In genomic region chr1:81266441-81266840, GRCm38 (mm10) we compare ENCODE assay signal across 19 mouse cellular contexts.
DNase-seq lines count a peak whose midpoint lies in the region; ATAC-seq and TF ChIP-seq lines count a peak whose summit lies in the region.
"Had no signal": no experiment of that assay in that cellular context is flagged by ENCODE, and none has a peak within 500 bp of the region (broad histone marks: within the 10 kb centered on the region; RNA-seq: fewer than 3 reads in every experiment).

No protein-coding gene starts in this region.

- no peak overlapping the region for H3K27ac ChIP-seq in forebrain, embryonic 14.5 days (ENCODE audit: low read depth, low read length)
- H3K27ac ChIP-seq in forebrain, embryonic 11.5 days (ENCODE audit: low read depth, low read length): no peak overlapping the region
- no peak overlapping the region for H3K27ac ChIP-seq in midbrain, embryonic 13.5 days
- H3K27ac ChIP-seq in midbrain, embryonic 14.5 days (replicated peaks; ENCODE audit: low read depth, low read length): no peak overlapping the region
- H3K27ac ChIP-seq in forebrain, embryonic 15.5 days (replicated peaks): no peak overlapping the region
- 0 out of 2 replicates have a peak overlapping the region, but pooled peaks have one; percentile 44 for H3K27ac ChIP-seq in olfactory bulb, adult 2 months (ENCODE audit: insufficient read depth, low read depth, low read length)
- H3K27ac ChIP-seq: embryonic facial prominence, embryonic 13.5 days; hindbrain, embryonic 15.5 days had no signal

- 40% methylated on average over 3 of the region's 3 CpGs for WGBS in forebrain, embryonic 14.5 days
- WGBS in forebrain, embryonic 11.5 days: 62% methylated on average over 3 of the region's 3 CpGs
- WGBS in midbrain, embryonic 13.5 days: 52% methylated on average over 3 of the region's 3 CpGs
- WGBS in midbrain, embryonic 14.5 days: 48% methylated on average over 3 of the region's 3 CpGs
- WGBS in forebrain, embryonic 15.5 days: 43% methylated on average over 3 of the region's 3 CpGs
- WGBS in olfactory bulb, adult 2 months: 30% methylated on average over 3 of the region's 3 CpGs

- ATAC-seq in forebrain, embryonic 14.5 days: peak; percentile 37; the same call in 1 of the 2 replicates
- ATAC-seq in forebrain, embryonic 11.5 days (replicated peaks; ENCODE audit: low FRiP score): no peak
- 0 out of 2 replicates have a peak, but pooled peaks have one; percentile 27 for ATAC-seq in midbrain, embryonic 13.5 days
- no peak for ATAC-seq in midbrain, embryonic 14.5 days (ENCODE audit: low FRiP score, low TSS enrichment)
- ATAC-seq in forebrain, embryonic 15.5 days (replicated peaks): 0 out of 2 replicates have a peak, but pooled peaks have one; percentile 46
- ATAC-seq: activated CD4-positive, CD25-positive, alpha-beta regulatory T cell, adult 4 months; inflammation-experienced regulatory T-cells, adult 6 months; intestine, postnatal 0 days had no signal

- H3K4me3 ChIP-seq in forebrain, embryonic 14.5 days (ENCODE audit: low read depth, low read length): no peak overlapping the region
- H3K4me3 ChIP-seq in forebrain, embryonic 11.5 days (ENCODE audit: low read depth, low read length): no peak overlapping the region
- no peak overlapping the region for H3K4me3 ChIP-seq in midbrain, embryonic 13.5 days (replicated peaks)
- no peak overlapping the region for H3K4me3 ChIP-seq in midbrain, embryonic 14.5 days (replicated peaks; ENCODE audit: low read depth, low read length)
- no peak overlapping the region for H3K4me3 ChIP-seq in forebrain, embryonic 15.5 days
- H3K4me3 ChIP-seq in olfactory bulb, adult 2 months (ENCODE audit: insufficient read depth, low read depth, low read length): no peak overlapping the region
- H3K4me3 ChIP-seq: embryonic facial prominence, embryonic 13.5 days; heart, embryonic 12.5 days; hindbrain, embryonic 15.5 days had no signal

- no peak overlapping the region for H3K4me2 ChIP-seq in forebrain, embryonic 14.5 days (ENCODE audit: low read length)
- no peak overlapping the region for H3K4me2 ChIP-seq in forebrain, embryonic 11.5 days (ENCODE audit: low read depth, low read length, severe bottlenecking)
- no peak overlapping the region for H3K4me2 ChIP-seq in midbrain, embryonic 13.5 days (replicated peaks)
- no peak overlapping the region for H3K4me2 ChIP-seq in midbrain, embryonic 14.5 days (ENCODE audit: low read length)
- no peak overlapping the region for H3K4me2 ChIP-seq in forebrain, embryonic 15.5 days (replicated peaks)
- H3K4me2 ChIP-seq: embryonic facial prominence, embryonic 13.5 days; heart, embryonic 12.5 days; hindbrain, embryonic 15.5 days had no signal

- no peak overlapping the region for H3K9ac ChIP-seq in forebrain, embryonic 14.5 days (ENCODE audit: low read length)
- no peak overlapping the region for H3K9ac ChIP-seq in forebrain, embryonic 11.5 days (ENCODE audit: low read length)
- H3K9ac ChIP-seq in midbrain, embryonic 13.5 days (replicated peaks): no peak overlapping the region
- H3K9ac ChIP-seq in midbrain, embryonic 14.5 days (replicated peaks; ENCODE audit: low read length): no peak overlapping the region
- H3K9ac ChIP-seq in forebrain, embryonic 15.5 days (replicated peaks): no peak overlapping the region
- H3K9ac ChIP-seq: embryonic facial prominence, embryonic 13.5 days; heart, embryonic 12.5 days; hindbrain, embryonic 15.5 days had no signal

- TF ChIP-seq POLR2A in olfactory bulb, adult 2 months (IDR thresholded peaks at IDR 0.05; ENCODE audit: insufficient read depth, low read depth, low read length): no peak

- no peaks in the 10 kb centered on the region for H3K36me3 ChIP-seq in forebrain, embryonic 14.5 days (ENCODE audit: control insufficient read depth, insufficient read depth, low read length)
- no peaks in the 10 kb centered on the region for H3K36me3 ChIP-seq in forebrain, embryonic 11.5 days (ENCODE audit: control insufficient read depth, insufficient read depth, low read length)
- 0 out of 2 replicates have a peak, but pooled peaks cover 2% of the 10 kb centered on the region for H3K36me3 ChIP-seq in midbrain, embryonic 13.5 days
- H3K36me3 ChIP-seq in midbrain, embryonic 14.5 days (ENCODE audit: control insufficient read depth, insufficient read depth, low read length): 0 out of 2 replicates have a peak, but pooled peaks cover 3% of the 10 kb centered on the region
- no peaks in the 10 kb centered on the region for H3K36me3 ChIP-seq in forebrain, embryonic 15.5 days
- H3K36me3 ChIP-seq: embryonic facial prominence, embryonic 13.5 days; heart, embryonic 12.5 days had no signal

- no peak for TF ChIP-seq CTCF in olfactory bulb, adult 2 months (IDR thresholded peaks at IDR 0.05; ENCODE audit: insufficient read depth, low read depth, low read length)

- H3K27me3 ChIP-seq in forebrain, embryonic 14.5 days (replicated peaks; ENCODE audit: control insufficient read depth, insufficient read depth, low read length): no peaks in the 10 kb centered on the region
- no peaks in the 10 kb centered on the region for H3K27me3 ChIP-seq in forebrain, embryonic 11.5 days (ENCODE audit: control insufficient read depth, insufficient read depth, low read length)
- H3K27me3 ChIP-seq in midbrain, embryonic 13.5 days: no peaks in the 10 kb centered on the region
- no peaks in the 10 kb centered on the region for H3K27me3 ChIP-seq in midbrain, embryonic 14.5 days (ENCODE audit: control insufficient read depth, insufficient read depth, low read length)
- no peaks in the 10 kb centered on the region for H3K27me3 ChIP-seq in forebrain, embryonic 15.5 days
- H3K27me3 ChIP-seq: embryonic facial prominence, embryonic 13.5 days; heart, embryonic 12.5 days; hindbrain, embryonic 15.5 days had no signal

- H3K4me1 ChIP-seq in forebrain, embryonic 14.5 days (ENCODE audit: control insufficient read depth, insufficient read depth, low read length): 0 out of 2 replicates have a peak, but pooled peaks cover 4% of the 10 kb centered on the region
- no peaks in the 10 kb centered on the region for H3K4me1 ChIP-seq in forebrain, embryonic 11.5 days (replicated peaks; ENCODE audit: control insufficient read depth, insufficient read depth, low read length)
- H3K4me1 ChIP-seq in midbrain, embryonic 13.5 days (replicated peaks): peaks cover 5% of the 10 kb centered on the region; the same call in 1 of the 2 replicates
- H3K4me1 ChIP-seq in midbrain, embryonic 14.5 days (ENCODE audit: control insufficient read depth, insufficient read depth, low read length): 0 out of 2 replicates have a peak, but pooled peaks cover 2% of the 10 kb centered on the region
- H3K4me1 ChIP-seq in forebrain, embryonic 15.5 days: no peaks in the 10 kb centered on the region
- no peaks in the 10 kb centered on the region for H3K4me1 ChIP-seq in olfactory bulb, adult 2 months (ENCODE audit: control insufficient read depth, insufficient read depth, low read length)
- H3K4me1 ChIP-seq: embryonic facial prominence, embryonic 13.5 days; heart, embryonic 12.5 days had no signal

- no peaks in the 10 kb centered on the region for H3K9me3 ChIP-seq in forebrain, embryonic 14.5 days (replicated peaks; ENCODE audit: control insufficient read depth, low read length)
- no peaks in the 10 kb centered on the region for H3K9me3 ChIP-seq in forebrain, embryonic 11.5 days (ENCODE audit: control insufficient read depth, low read length)
- H3K9me3 ChIP-seq in midbrain, embryonic 13.5 days: no peaks in the 10 kb centered on the region
- no peaks in the 10 kb centered on the region for H3K9me3 ChIP-seq in midbrain, embryonic 14.5 days (ENCODE audit: control insufficient read depth, low read length)
- H3K9me3 ChIP-seq in forebrain, embryonic 15.5 days: no peaks in the 10 kb centered on the region
- H3K9me3 ChIP-seq: embryonic facial prominence, embryonic 13.5 days; heart, embryonic 12.5 days; hindbrain, embryonic 15.5 days had no signal

- DNase-seq in forebrain, embryonic 14.5 days (ENCODE audit: low spot score): peak; percentile 2
- DNase-seq in forebrain, embryonic 11.5 days (ENCODE audit: low spot score): no peak
- DNase-seq in midbrain, embryonic 14.5 days: no peak
- no peak for DNase-seq in T-cell, adult 2 months (ENCODE audit: low spot score)
- DNase-seq: adrenal gland, postnatal 14 days; cerebellum, adult 11-12 months; cerebellum, adult 9-10 months; cerebellum, postnatal 25 days; gastrocnemius, postnatal 25 days; kidney, adult 8-10 months had no signal

Comparison
In these comparisons a context has a peak if more than half of its experiments do, and no peak if none do; other contexts are left out.
1. ATAC-seq: peak in forebrain, embryonic 14.5 days (single experiment), midbrain, embryonic 13.5 days (single experiment) and forebrain, embryonic 15.5 days (single experiment); none in forebrain, embryonic 11.5 days (single experiment) and midbrain, embryonic 14.5 days (single experiment).